Mouse (Mus musculus) kidney, postnatal 10 days (tissue): ENCODE results near the gene Maff.

Experiments used
- DNase-seq: peaks from one replicate; pipeline ENCODE4 v3.0.0; 2021; ENCODE audit warnings: mixed read lengths

The Maff gene

GRCm38 (mm10) chr15:79365068-79365467 is 18.6 kb downstream of the Maff start:
- DNase-seq, result no peak

- no peak for DNase-seq
Observed at GRCm38 (mm10) chr15:79366402-79366801, 20.0 kb downstream of the Maff start.

GRCm38 (mm10) chr15:79368313-79368811 is 21.9 kb downstream of the Maff start:
- DNase-seq, result peak; percentile 66

- peak; percentile 51 for DNase-seq
Observed at GRCm38 (mm10) chr15:79368861-79369440, 22.5 kb downstream of the Maff start.

GRCm38 (mm10) chr15:79369452-79370280 is 23.2 kb downstream of the Maff start:
- no peak for DNase-seq

GRCm38 (mm10) chr15:79370281-79370843 is 23.9 kb downstream of the Maff start:
- DNase-seq, result no peak

- no peak for DNase-seq
Observed at GRCm38 (mm10) chr15:79374760-79375159, 28.3 kb downstream of the Maff start.

GRCm38 (mm10) chr15:79377681-79378080 is 31.3 kb downstream of the Maff start:
- DNase-seq, result peak; percentile 79

- no peak for DNase-seq
Observed at GRCm38 (mm10) chr15:79378608-79379007, 32.2 kb downstream of the Maff start.

GRCm38 (mm10) chr15:79379658-79380057 is 33.2 kb downstream of the Maff start:
- DNase-seq, result no peak

- peak; percentile 85 for DNase-seq
Observed at GRCm38 (mm10) chr15:79380468-79381444, 34.3 kb downstream of the Maff start.

DNA sequence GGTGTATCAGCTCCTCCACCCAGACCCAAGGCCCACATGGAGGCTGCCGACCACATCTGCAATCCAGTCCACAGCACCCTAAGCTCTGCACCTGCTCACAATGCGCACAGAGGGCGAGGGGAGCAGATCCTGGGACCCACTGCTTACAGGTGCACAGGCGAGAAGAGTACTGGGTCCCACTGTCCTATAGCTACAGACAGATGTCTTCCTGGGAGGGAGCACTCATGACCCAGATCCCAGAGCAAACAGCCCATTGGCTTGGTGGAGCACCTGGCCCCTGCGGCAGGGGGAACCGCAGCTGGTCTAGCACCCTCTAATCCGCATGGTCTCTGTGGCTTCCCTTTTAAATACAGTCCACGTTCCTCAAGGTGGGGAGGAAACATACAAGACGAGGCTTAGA is 35.2 kb downstream of the Maff start:
- no peak for DNase-seq

DNA sequence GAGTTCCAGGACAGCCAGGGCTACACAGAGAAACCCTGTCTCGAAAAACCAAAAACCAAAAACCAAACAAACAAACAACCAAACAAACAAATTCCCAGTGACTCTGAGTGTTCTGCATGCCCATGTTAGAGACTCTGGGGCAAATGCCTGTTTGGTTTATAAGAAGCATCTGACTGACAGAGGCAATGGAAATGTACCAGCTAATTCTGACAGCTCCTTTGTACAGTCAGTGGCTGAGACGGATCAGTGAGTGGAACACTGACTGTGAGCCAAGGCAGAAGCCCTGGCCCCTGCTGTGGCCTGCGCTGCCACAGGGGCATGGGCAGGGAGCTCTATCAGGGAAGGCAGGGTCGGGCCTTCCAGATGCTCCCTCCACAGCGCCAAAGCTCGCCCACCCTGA is 40.7 kb downstream of the Maff start:
- DNase-seq, result no peak

- no peak for DNase-seq
Observed at GRCm38 (mm10) chr15:79387611-79388010, 41.2 kb downstream of the Maff start.

DNA sequence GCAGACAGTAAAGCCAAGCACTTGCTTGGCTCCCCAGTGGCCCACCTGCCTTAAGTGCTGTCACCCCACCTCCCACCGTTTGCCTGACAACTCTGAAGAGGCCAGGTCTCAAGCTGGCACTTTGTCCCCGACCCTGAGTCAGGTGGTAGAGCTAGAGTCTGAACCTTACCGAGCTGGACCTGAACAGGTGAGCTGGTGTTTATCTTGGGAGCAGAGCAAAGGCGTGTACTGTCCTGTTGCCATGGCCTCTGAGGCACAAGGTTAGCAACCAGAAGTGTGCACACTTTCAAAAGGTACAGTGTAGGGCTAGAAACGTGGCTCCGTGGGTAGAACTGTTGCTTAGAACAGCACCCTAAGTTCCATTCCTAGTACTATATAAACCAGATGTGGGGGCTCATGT is 41.8 kb downstream of the Maff start:
- no peak for DNase-seq

DNA sequence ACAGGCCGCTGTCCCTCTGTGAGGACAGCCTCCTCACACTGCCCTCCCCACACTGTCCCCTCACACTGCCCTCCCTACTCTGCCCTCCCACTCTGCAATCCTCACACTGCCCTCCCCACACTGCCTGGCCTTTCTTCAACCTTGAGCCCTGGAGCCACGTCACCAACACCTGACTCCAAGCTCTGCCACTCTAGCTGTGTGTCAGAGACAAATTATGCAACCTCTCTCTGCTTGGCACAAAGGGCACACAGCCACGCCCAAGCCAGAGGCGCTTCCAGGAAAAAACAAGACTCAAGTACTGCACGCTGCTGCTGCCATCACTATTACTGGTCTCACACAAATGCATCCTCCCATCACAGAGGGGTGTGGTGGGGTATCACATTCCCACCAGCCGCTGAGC is 44.0 kb downstream of the Maff start:
- DNase-seq, result peak; percentile 39

GRCm38 (mm10) chr15:79391447-79392093 is 45.1 kb downstream of the Maff start:
- peak; percentile 84 for DNase-seq

GRCm38 (mm10) chr15:79392527-79392926 is 46.1 kb downstream of the Maff start:
- no peak for DNase-seq

GRCm38 (mm10) chr15:79393101-79393500 is 46.7 kb downstream of the Maff start:
- DNase-seq, result no peak

DNA sequence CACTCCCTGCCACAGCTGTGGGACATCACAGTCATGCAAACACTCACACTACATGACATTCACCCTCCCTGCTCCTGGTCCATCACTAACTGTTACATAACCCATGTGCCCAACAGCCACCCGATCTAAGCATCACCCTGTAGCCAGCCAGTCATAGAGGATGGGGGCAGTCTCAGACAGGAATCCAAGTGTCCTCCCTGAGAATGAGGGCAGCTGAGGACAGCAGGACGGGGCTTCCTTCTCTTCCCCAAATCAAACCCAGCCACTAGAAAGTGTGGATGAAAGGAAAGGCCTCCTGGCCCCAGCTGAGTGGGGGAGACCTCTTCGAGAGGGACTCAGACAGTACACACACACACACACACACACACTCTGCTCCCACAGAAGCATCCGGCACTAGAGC is 48.4 kb downstream of the Maff start:
- peak; percentile 61 for DNase-seq

DNA sequence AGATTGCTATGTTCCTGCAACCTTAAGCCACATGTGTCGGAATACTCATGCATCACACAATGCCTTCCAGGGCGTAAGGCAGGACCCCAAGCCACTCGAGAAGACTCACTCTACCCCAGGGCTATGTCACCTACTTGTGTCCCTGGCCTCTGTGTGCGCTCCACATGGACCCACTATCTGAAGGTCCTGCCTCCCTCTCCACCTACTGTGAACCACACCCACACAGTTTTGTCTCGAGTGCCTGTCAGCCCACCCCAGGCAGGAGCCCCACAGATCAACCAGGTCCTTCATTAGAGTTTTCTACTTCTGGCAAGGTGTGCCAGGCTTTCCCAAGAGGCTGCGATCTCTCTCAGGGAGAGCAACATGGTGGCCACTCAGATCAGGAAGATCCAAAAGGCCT is 48.9 kb downstream of the Maff start:
- DNase-seq, result no peak

DNA sequence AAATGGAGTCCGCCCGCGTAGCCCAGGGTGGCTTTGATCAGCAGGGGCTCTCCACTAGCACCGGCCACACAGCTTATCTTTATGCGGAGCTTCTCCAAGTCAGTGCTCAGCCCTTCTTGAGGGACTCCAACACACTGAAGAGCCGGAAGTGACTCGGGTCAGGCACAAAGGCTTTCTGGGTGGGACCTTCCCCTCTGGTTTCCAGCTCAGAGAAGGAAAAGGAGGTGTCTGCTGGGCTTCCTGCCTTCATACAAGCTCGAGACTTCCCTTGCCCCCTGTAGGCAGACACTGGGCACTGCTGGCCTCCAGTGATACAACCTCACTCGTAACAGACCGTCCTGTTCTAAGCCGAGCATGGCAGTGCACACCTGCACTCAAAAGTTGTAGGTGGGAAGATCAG is 50.3 kb downstream of the Maff start:
- DNase-seq, result peak; percentile 79
